Mouse (Mus musculus) bone marrow macrophage, adult 2 months (primary cell): ENCODE data around the gene Gm10100. TPM values are rescaled to one million over a fixed set of nuclear protein-coding genes. Genes with fewer than 3 reads are reported as not detected.
"Not testable (repeated sequence)": the region's sequence is repeated elsewhere in the genome, so short reads cannot be mapped to it uniquely, and the experiment has no call there.

Source experiments
- H3K27ac ChIP-seq: 2 replicates; pipeline ENCODE4 v1.5.1; 2012; ENCODE audit warnings: low read depth, low read length; ENCODE audit not compliant: insufficient read depth
- H3K4me1 ChIP-seq: 2 replicates; pipeline ENCODE4 v1.6.1; 2012; ENCODE audit warnings: low read length; ENCODE audit not compliant: control insufficient read depth, insufficient read depth
- H3K4me3 ChIP-seq: 2 replicates; pipeline ENCODE4 v1.5.1; 2012; ENCODE audit warnings: mild to moderate bottlenecking, low read length, moderate library complexity; ENCODE audit not compliant: insufficient read depth
- CTCF ChIP-seq: IDR thresholded peaks from 2 replicates; pipeline ENCODE4 v1.5.1; 2012; ENCODE audit warnings: low read depth, mild to moderate bottlenecking, low read length, moderate library complexity
- POLR2A ChIP-seq: IDR thresholded peaks from 2 replicates; pipeline ENCODE4 v1.6.1; 2012; ENCODE audit warnings: mild to moderate bottlenecking, low read depth, low read length, borderline replicate concordance
- polyA plus RNA-seq: library from polyadenylated mRNA; stranded (reverse); fragments of >200 nt; gene quantifications from 2 replicates; pipeline ENCODE4 v1.2.4, GENCODE M21; 2012; ENCODE audit not compliant: missing spikeins, insufficient read depth, insufficient read length

Gene Gm10100
- polyA plus RNA-seq, 1 experiment = not detected

DNA sequence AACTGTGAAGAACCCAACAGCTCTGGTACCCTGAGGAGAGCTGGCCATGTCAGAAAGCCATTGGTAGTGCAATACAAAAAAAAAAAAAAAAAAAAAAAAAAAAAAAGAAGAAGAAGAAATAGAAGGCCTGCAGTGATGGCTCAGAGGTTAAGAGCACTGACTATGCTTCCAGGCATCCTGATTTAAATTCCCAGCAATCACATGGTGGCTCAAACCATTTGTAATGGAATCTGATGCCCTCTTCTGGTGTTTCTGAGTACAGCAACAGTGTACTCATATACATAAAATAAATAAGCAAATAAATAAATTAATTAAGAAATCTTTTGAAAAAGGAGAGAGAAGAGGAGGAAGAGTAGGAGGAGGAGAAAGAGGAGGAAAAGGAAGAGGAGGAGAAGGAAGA lies 27.2 kb downstream of the Gm10100 start:
- TF ChIP-seq POLR2A (no peak), CTCF (no peak)
- no peak overlapping the region for H3K4me3 ChIP-seq
- no peaks in the 10 kb centered on the region for H3K4me1 ChIP-seq
- H3K27ac ChIP-seq = no peak overlapping the region

DNA sequence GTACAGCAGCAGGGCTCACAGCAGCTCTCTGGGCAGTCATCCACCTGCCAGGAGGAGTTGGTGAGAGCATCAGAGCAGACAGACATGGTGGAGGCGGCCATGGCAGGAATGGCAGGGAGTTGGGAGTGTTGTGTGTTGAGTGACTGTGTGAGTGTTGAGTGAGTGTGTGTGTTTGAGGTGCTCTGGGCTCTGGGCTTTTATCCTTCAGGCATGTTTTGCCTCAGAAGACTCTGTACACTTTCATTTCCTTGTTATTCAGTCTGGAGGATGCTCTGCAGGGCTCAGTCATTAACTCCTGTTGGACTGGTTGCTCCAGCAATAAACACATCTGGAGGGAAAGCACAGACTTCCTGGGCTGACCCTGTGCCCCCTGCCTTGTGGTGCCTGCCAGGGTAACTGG lies 33.3 kb downstream of the Gm10100 start, which contains the start of gene Gm3233:
Gene Gm3233 (minus strand): TSS at position 101 of the 400 bp plus-strand sequence.
- H3K4me3 ChIP-seq, H3K27ac ChIP-seq, H3K4me1 ChIP-seq: not testable (repeated sequence)

DNA sequence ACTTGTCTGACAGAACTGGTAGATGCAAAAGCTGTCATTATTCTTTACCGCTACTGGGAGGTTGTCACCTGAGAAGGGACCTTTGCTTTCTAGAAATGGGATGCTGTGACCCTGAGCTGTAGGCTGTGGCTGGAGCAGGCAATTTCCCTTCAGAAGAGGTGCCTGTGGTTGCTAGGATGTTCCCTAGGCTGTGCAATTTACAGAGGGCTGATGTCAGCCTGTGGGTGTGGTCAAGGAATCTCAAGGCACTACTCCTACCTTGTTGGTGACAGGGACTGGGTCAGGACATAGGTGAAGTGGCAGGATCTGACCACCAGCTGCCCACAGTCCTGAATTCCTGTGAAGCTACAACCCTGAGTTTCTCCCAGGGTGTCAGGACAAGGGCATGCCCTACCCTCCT lies 43.4 kb downstream of the Gm10100 start:
- H3K4me1 ChIP-seq = no peaks in the 10 kb centered on the region
- no peak overlapping the region for H3K27ac ChIP-seq
- no peak for TF ChIP-seq CTCF
- H3K4me3 ChIP-seq = no peak overlapping the region

- not testable (repeated sequence) for H3K27ac ChIP-seq, H3K4me1 ChIP-seq, H3K4me3 ChIP-seq
These were observed 44.9 kb downstream of the Gm10100 start, which contains the start of gene Gm3238 for GRCm38 (mm10) chr10:77771225-77771624. Gene Gm3238 (minus strand): TSS chr10:77771325.

DNA sequence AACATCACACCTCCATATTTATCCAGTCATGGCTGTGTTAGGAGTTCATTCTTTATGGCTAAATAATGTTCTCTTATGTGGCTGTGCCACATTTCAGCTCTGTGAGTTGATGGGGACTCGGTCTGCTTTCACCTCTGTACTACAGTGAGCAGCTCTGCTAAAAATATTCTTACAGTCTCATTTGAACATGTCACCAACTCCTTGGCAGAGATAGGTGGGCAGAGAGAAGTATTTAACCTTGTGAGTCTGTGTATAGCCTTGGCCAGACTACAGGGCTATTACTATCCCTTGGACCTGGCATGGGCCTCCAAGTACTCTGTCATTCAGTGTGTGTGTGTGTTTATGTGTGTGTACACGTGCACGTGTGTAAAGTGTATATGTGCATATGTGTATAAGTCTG lies 45.9 kb downstream of the Gm10100 start:
- H3K4me3 ChIP-seq, H3K4me1 ChIP-seq, H3K27ac ChIP-seq: not testable (repeated sequence)

Other genes with a start within 250 kb of the Gm10100 start
- gene Fam207a, start 210.7 kb upstream of the Gm10100 start, polyA plus RNA-seq = 18.8 and 22.8 TPM in 2 replicates
- 386 and 401 TPM in 2 replicates for gene Itgb2, start 196.2 kb upstream of the Gm10100 start, polyA plus RNA-seq
- 98.5 and 102 TPM in 2 replicates for gene Pttg1ip, start 144.8 kb upstream of the Gm10100 start, polyA plus RNA-seq
- 165 and 203 TPM in 2 replicates for gene Sumo3, start 120.4 kb upstream of the Gm10100 start, polyA plus RNA-seq
- gene Gm49325, start 120.3 kb upstream of the Gm10100 start, polyA plus RNA-seq = 40.9 and 41.8 TPM in 2 replicates
- gene Ube2g2, start 104.2 kb upstream of the Gm10100 start, polyA plus RNA-seq = 57.9 and 61.2 TPM in 2 replicates
- not detected in 2 replicates for gene Tspear, start 39.9 kb upstream of the Gm10100 start, polyA plus RNA-seq
- not detected in 2 replicates for gene Gm19402, start 35.7 kb upstream of the Gm10100 start, polyA plus RNA-seq
- gene Gm9508, start 29.3 kb upstream of the Gm10100 start, polyA plus RNA-seq = not detected in 2 replicates
- gene Gm10272, start 19.9 kb upstream of the Gm10100 start, polyA plus RNA-seq = not detected in 2 replicates
- gene Gm10024, start 15.0 kb upstream of the Gm10100 start, polyA plus RNA-seq = not detected in 2 replicates
- gene Gm10142, start 10.7 kb upstream of the Gm10100 start, polyA plus RNA-seq = not detected in 2 replicates
- gene Krtap12-1, start 5.9 kb upstream of the Gm10100 start, polyA plus RNA-seq = not detected in 2 replicates
- not detected in 2 replicates for gene Gm18596, start 16.2 kb downstream of the Gm10100 start, polyA plus RNA-seq
- gene Gm9736, start 24.9 kb downstream of the Gm10100 start, polyA plus RNA-seq = not detected in 2 replicates
- gene Gm3233, start 33.2 kb downstream of the Gm10100 start, polyA plus RNA-seq = not detected in 2 replicates
- not detected in 2 replicates for gene Gm3238, start 44.8 kb downstream of the Gm10100 start, polyA plus RNA-seq
- not detected in 2 replicates for gene Gm7138, start 50.5 kb downstream of the Gm10100 start, polyA plus RNA-seq
- not detected in 2 replicates for gene Gm3250, start 56.1 kb downstream of the Gm10100 start, polyA plus RNA-seq
- not detected in 2 replicates for gene Gm7137, start 61.7 kb downstream of the Gm10100 start, polyA plus RNA-seq
- gene Gm9639, start 68.6 kb downstream of the Gm10100 start, polyA plus RNA-seq = not detected in 2 replicates
- gene Gm19668, start 72.6 kb downstream of the Gm10100 start, polyA plus RNA-seq = not detected in 2 replicates
- not detected in 2 replicates for gene Gm9507, start 85.4 kb downstream of the Gm10100 start, polyA plus RNA-seq
- not detected in 2 replicates for gene Gm2696, start 88.2 kb downstream of the Gm10100 start, polyA plus RNA-seq
- gene Krtap10-4, start 100.6 kb downstream of the Gm10100 start, polyA plus RNA-seq = not detected in 2 replicates
- gene Krtap10-10, start 109.5 kb downstream of the Gm10100 start, polyA plus RNA-seq = not detected in 2 replicates
- gene Gm36176, start 120.3 kb downstream of the Gm10100 start, polyA plus RNA-seq = not detected in 2 replicates
- gene Gm10318, start 126.4 kb downstream of the Gm10100 start, polyA plus RNA-seq = not detected in 2 replicates
- not detected in 2 replicates for gene Gm3285, start 135.5 kb downstream of the Gm10100 start, polyA plus RNA-seq
- gene Lrrc3, start 176.1 kb downstream of the Gm10100 start, polyA plus RNA-seq = 0.19 TPM in 1 of 2 replicates, not detected in the other
- gene Trpm2, start 244.1 kb downstream of the Gm10100 start, polyA plus RNA-seq = 8.6 and 13.8 TPM in 2 replicates